Mouse (Mus musculus) T-helper 17 cell (primary cell): ENCODE measurements around the gene Sdhaf3.

ENCODE experiments used
- in situ Hi-C, 2 experiments: fragments of 300-600 bp; cut with MboI, MseI; formaldehyde crosslinking; loops; 1 replicate in 1 of 2; 2 replicates in 1 of 2; pipeline ENCODE4 v1.15.1; 2025; ENCODE audit warnings: high pct_unique_total_duplicates in 2 of 2

Gene Sdhaf3

DNA sequence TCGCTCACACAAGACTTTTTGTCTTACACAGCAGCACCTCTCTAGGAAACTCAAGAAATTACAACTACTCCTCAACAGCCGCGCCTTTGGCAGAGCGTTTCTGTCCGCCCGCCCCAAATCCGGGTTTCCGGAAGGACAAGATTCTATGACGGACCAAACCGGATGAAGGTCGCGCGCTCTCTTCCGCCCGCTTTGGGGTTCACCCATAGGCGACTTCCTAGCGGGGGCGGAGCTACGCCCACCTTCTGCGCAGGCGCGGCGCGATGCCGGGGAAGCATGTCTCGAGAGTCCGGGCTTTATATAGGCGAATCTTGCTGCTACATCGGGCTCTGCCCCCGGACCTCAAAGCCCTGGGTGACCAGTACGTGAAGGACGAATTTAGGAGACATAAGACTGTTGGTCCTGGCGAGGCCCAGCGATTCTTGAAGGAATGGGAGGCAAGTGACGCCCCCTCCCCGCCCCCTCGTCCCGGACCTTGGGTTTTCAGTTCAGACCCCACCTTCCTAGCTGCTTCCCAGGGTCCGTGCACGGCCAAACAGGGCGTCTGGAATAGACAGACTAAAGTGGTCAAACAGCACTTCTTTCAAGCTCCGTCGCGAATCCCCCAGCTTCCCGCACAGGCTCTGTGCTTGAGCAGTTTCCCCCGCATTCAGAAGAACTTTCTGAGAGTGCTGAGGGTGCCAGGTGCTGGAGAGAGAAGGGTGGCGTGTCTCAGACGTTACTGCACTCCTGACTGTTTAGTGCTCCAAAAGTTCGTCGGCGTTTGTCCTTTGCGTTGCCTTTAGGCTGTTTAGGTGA, at the start of gene Sdhaf3:
TSS of gene Sdhaf3 (plus strand) at position 241 of the 798 bp plus-strand sequence.
- in situ Hi-C loops = loop anchor here (10.0 kb wide), 2 partner anchors 381 to 1689 kb away; partner anchors contain the start of gene Sem1 (in 2 of the 2)

- in situ Hi-C loops = no loop called here
Measured at GRCm38 (mm10) chr6:6909586-6909985, 46.2 kb upstream of the Sdhaf3 start.

- in situ Hi-C loops = no loop called here
Measured at GRCm38 (mm10) chr6:6914304-6914703, 41.5 kb upstream of the Sdhaf3 start.

GRCm38 (mm10) chr6:6914849-6915525, 40.8 kb upstream of the Sdhaf3 start:
- in situ Hi-C loops = no loop called here

GRCm38 (mm10) chr6:6915526-6915915, 40.3 kb upstream of the Sdhaf3 start:
- in situ Hi-C loops = no loop called here

DNA sequence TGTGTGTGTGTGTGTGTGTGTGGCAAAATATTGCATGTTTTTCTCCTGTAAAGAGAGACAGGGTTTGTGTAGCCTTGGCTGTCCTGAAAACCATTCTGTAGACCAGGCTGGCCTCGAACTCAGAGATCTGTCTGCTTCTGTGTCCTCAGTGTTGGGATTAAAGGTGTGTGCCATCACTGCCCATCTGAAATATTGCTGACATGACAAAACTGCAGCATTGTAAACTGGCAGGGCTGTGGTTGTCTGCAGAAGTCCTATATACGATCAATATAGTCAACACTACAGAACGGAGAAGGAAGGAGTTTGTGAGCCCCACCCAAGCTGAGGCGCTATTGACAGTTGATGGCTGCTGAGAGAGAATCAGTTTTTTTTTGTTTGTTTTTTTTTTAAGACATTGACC, 38.5 kb upstream of the Sdhaf3 start:
- in situ Hi-C loops = no loop called here

GRCm38 (mm10) chr6:6925264-6925663, 30.5 kb upstream of the Sdhaf3 start:
- in situ Hi-C loops = loop anchor here in 1 of 2 experiments (10.0 kb wide), 1 partner anchor 1060 kb away; no protein-coding TSS in a partner anchor

- in situ Hi-C loops = no loop called here
Measured at GRCm38 (mm10) chr6:6930831-6931230, 25.0 kb upstream of the Sdhaf3 start.

GRCm38 (mm10) chr6:6931507-6931906, 24.3 kb upstream of the Sdhaf3 start:
- in situ Hi-C loops = no loop called here

DNA sequence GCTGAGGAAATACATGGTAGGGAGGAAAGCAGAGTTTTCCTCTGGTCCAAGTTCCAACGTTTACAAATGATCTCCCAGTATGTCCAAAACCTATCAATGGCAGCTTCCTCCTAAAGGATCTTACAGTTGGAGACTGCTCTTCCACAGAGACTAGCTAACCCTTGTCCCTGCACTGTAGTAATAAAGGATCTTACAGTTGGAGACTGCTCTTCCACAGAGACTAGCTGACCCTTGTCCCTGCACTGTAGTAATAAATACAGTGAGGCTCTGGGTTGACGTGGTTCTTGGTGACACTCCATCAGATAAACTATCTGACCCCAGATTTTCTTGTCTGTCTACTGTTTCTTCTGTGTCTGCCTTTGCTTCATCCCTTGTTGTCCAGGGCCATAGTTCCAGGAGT, 15.0 kb upstream of the Sdhaf3 start:
- in situ Hi-C loops = no loop called here

DNA sequence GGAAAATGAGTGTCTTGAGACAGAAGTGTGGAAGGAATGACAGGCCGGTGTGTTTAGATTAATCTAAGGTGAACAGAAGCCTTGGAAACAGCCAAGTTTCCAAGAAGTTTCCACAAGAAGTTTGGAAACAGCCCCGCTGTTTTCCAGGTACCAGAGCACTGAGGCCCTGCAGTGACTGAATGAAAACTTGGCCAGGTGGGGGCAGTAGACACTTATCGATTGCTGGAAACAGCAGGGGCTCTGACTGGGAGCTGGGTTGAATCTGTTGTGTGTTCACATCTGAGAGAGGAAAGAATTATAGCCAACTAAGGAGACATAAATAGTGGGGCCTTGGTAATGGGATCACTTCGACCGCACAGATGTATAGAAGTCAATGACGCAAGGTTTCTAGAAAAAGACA, 13.0 kb upstream of the Sdhaf3 start:
- in situ Hi-C loops = no loop called here

DNA sequence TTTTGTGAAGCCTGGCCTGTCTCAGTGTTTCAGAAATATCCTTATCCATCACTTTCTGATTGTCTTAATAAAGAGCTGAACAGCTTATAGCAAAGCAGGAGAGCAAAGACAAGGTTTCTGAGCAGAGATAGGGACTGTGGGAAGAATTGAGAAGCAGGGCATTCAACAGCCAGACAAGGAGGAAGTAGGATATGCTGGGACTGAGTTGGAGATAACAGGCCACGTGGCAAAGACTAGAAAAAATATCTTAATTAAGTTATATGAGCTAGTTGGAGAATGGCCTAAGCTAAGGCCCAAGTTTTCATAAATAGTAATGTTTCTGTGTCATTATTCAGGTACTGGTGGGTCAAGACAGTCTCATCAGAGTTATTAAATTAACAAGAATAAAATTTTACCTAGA, 8.2 kb upstream of the Sdhaf3 start:
- in situ Hi-C loops = no loop called here

DNA sequence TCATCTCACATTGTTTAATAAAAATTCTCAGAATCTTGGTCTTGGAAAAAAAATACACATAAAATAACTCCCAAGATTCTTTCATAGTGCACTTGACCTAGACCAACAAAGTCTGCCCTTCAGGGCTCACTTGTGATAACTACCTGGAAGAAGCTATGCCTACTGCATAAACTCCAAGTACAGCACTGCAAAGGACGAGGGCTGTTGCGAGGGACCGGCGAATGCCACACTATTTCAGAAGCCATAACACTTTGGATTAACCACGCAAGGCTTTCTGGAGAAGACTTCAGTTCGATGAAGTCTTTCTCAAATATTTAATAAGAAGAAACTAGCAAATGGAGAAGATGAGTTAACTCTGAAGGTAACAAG, 425 bp upstream of the Sdhaf3 start:
- in situ Hi-C loops = loop anchor here (10.0 kb wide), 2 partner anchors 381 to 1689 kb away; partner anchors contain the start of gene Sem1 (in 2 of the 2)

DNA sequence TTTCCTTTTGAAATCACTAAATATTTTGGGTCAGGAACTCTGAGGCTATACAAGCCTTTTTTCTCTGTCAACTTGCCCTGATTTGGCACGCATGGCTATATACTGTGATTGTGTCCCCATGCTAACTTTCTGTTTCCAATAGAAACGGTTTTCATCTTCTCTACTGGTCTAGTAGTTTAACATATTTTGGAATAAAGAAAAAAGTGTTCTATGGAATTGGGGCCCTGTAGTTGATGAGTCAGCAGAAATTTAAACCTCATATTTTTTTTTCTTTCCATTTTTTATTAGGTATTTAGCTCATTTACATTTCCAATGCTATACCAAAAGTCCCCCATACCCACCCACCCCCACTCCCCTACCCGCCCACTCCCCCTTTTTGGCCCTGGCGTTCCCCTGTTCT, 3.4 kb downstream of the Sdhaf3 start:
- in situ Hi-C loops = loop anchor here (10.0 kb wide), 2 partner anchors 384 to 1686 kb away; partner anchors contain the start of gene Sem1 (in 2 of the 2)

DNA sequence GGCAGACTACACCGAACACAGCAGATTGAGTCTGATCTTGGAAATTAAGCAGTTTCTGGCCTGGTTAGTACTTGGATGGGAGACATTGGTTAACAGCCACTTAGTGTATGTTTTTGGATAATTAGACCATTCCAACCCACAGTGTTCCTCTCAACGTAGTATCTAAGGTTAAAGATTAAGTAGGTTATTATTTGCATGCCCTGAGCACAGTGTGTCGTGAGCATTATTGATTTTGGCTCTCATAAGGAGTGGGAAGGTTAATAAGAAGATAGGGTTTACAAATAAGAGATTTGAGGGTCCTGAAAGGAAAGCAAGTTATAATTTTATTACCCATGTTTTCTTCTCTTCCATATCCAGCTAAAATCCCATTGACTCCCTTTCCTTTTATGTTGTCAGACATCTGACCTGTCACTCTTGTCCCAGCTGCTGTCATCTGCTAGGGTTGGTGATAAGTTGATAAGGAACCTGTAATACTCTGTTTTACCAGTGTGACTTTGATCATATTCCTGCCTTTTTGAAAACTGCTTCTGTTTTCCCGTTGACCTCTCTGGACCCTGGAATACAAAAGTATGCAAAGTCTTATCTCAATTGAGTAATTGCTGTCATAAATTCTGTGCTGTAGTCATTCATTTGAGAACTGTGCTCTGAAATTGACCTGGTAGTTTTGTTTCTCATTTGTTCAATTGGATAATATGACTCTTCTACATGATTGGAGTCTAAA, 41.6 kb downstream of the Sdhaf3 start:
- in situ Hi-C loops = no loop called here

DNA sequence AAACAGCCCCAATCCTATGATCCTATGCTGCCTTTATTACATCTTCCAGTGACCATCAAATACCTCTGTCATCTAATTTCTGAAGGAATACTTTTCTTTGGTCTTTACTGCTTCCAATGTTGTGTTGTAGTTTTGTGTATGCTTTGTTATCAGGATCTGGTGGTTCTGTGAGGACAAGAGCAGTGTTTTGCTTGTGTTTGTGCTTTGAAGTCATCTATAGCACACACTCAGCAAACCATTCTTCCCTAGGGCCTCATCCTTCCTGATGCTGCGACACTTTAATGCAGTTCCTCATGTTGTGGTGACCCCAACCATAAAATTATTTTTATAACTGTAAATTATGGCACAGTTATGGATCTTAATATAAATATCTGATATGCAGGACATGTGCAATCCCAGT, 42.2 kb downstream of the Sdhaf3 start:
- in situ Hi-C loops = no loop called here

GRCm38 (mm10) chr6:6999015-6999414, 43.2 kb downstream of the Sdhaf3 start:
- in situ Hi-C loops = no loop called here

DNA sequence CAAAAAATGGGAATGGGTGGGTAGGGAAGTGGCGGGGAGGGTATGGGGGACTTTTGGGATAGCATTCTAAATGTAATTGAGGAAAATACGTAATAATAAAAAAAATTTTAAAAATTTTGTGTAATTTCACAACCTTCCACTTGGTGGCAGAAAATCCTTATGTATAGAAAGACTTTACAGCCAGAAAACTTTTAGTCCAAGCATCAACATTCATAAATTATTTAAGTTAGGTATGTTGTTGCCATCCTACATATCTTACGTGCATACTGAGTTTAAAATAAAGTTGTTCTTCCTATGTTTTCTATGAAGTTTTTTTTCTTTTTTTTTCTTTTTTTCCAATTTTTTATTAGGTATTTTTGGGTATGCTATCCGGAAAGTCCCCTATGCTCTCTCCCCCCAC, 47.3 kb downstream of the Sdhaf3 start:
- in situ Hi-C loops = loop anchor here in 1 of 2 experiments (25.0 kb wide), 1 partner anchor 659 kb away; no protein-coding TSS in a partner anchor

- in situ Hi-C loops = loop anchor here in 1 of 2 experiments (25.0 kb wide), 1 partner anchor 658 kb away; no protein-coding TSS in a partner anchor
Measured at GRCm38 (mm10) chr6:7004005-7004404, 48.2 kb downstream of the Sdhaf3 start.

DNA sequence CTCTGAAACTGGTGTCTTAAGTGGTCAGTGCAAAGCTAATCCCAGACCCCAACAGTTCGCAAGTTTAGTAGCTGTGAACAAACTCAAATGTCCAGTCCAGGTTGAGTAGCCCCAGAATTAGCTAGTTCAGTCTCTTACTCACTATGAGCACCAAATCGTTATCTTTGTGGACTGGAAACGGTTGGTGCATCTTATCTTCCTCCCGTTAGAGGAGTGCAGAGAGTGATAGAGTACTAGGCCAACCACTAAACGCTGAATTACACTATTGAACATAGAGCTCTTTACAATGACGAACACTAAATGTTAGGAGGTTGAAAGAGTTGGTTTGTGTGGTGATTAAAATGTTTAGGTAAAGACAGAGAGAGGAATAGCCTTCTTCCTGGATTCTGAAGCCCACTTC, 82.3 kb downstream of the Sdhaf3 start:
- in situ Hi-C loops = no loop called here

DNA sequence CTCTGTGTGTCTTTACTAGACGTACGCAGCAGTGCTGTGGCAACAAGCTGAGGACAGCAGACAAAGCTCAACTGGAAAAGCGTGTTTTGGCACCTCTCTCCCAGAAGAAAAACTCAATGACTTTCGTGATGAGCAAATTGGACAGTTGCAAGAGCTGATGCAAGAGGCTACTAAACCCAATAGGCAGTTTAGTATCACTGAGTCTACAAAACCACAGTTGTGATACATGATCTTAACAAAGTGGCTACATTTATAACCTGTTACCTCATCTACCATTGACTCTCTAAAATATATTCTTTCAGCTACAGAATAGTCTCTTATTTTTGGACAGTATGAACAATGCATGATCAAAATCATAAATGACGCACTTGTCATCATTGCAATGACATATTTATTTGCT, 83.0 kb downstream of the Sdhaf3 start:
- in situ Hi-C loops = no loop called here

GRCm38 (mm10) chr6:7041912-7042311, 86.1 kb downstream of the Sdhaf3 start:
- in situ Hi-C loops = no loop called here
